Mouse (Mus musculus) left cerebral cortex, postnatal 4 days (tissue): ENCODE data around the gene Kif13a. TPM values are rescaled to one million over a fixed set of nuclear protein-coding genes. Genes with fewer than 3 reads are reported as not detected.

ENCODE experiments used
- total RNA-seq, 2 experiments: library from RNA; stranded (reverse); gene quantifications; 2 replicates each; pipeline ENCODE4 v1.2.3; 2021

Kif13a gene
- total RNA-seq, 2 experiments from 2014 or later: 30.8 to 30.9 TPM

Other genes with a start within 250 kb of the Kif13a start
- 10 to 100 TPM; 87.6 to 88.3 TPM for gene Nup153, start 201.9 kb downstream of the Kif13a start, total RNA-seq
- 10 to 100 TPM; 13.8 to 14.9 TPM for gene Nhlrc1, start 85.0 kb upstream of the Kif13a start, total RNA-seq
- 10 to 100 TPM; 23.8 to 34.7 TPM for gene Kdm1b, start 113.6 kb upstream of the Kif13a start, total RNA-seq
- gene Tpmt, start 114.9 kb upstream of the Kif13a start, total RNA-seq: 10 to 100 TPM; 11.8 to 14.8 TPM
- 10 to 100 TPM; 60.4 to 65.4 TPM for gene Dek, start 176.3 kb upstream of the Kif13a start, total RNA-seq
- gene Rnf144b, start 192.8 kb upstream of the Kif13a start, total RNA-seq: 1 to 10 TPM; 6.3 to 6.5 TPM